Mouse (Mus musculus) liver, postnatal 0 days (tissue): ENCODE results near the gene Borcs7.

ENCODE experiments used
- CTCF ChIP-seq: sonication (generic); IDR thresholded peaks from 2 replicates; pipeline ENCODE4 v1.5.1; 2016; ENCODE audit warnings: antibody characterized with exemption, low read depth
- EP300 ChIP-seq: IDR thresholded peaks from 2 replicates; pipeline ENCODE4 v1.6.1; 2016; ENCODE audit warnings: antibody characterized with exemption, low read depth, mild to moderate bottlenecking

GRCm38 (mm10) chr19:46697840-46698517 lies 8.3 kb downstream of the Borcs7 start:
- TF ChIP-seq EP300 (no peak), CTCF (no peak)
